Mouse (Mus musculus) bone marrow macrophage, adult 2 months (primary cell): ENCODE results near the gene Rest. TPM values are rescaled to one million over a fixed set of nuclear protein-coding genes. Genes with fewer than 3 reads are reported as not detected.

ENCODE experiments used
- H3K27ac ChIP-seq: 2 replicates; pipeline ENCODE4 v1.5.1; 2012; ENCODE audit warnings: low read depth, low read length; ENCODE audit not compliant: insufficient read depth
- H3K4me1 ChIP-seq: 2 replicates; pipeline ENCODE4 v1.6.1; 2012; ENCODE audit warnings: low read length; ENCODE audit not compliant: control insufficient read depth, insufficient read depth
- H3K4me3 ChIP-seq: 2 replicates; pipeline ENCODE4 v1.5.1; 2012; ENCODE audit warnings: mild to moderate bottlenecking, low read length, moderate library complexity; ENCODE audit not compliant: insufficient read depth
- CTCF ChIP-seq: IDR thresholded peaks from 2 replicates; pipeline ENCODE4 v1.5.1; 2012; ENCODE audit warnings: low read depth, mild to moderate bottlenecking, low read length, moderate library complexity
- POLR2A ChIP-seq: IDR thresholded peaks from 2 replicates; pipeline ENCODE4 v1.6.1; 2012; ENCODE audit warnings: mild to moderate bottlenecking, low read depth, low read length, borderline replicate concordance
- polyA plus RNA-seq: library from polyadenylated mRNA; stranded (reverse); fragments of >200 nt; gene quantifications from 2 replicates; pipeline ENCODE4 v1.2.4, GENCODE M21; 2012; ENCODE audit not compliant: missing spikeins, insufficient read depth, insufficient read length

Rest gene
- polyA plus RNA-seq, 1 experiment, result 16.6 TPM

DNA sequence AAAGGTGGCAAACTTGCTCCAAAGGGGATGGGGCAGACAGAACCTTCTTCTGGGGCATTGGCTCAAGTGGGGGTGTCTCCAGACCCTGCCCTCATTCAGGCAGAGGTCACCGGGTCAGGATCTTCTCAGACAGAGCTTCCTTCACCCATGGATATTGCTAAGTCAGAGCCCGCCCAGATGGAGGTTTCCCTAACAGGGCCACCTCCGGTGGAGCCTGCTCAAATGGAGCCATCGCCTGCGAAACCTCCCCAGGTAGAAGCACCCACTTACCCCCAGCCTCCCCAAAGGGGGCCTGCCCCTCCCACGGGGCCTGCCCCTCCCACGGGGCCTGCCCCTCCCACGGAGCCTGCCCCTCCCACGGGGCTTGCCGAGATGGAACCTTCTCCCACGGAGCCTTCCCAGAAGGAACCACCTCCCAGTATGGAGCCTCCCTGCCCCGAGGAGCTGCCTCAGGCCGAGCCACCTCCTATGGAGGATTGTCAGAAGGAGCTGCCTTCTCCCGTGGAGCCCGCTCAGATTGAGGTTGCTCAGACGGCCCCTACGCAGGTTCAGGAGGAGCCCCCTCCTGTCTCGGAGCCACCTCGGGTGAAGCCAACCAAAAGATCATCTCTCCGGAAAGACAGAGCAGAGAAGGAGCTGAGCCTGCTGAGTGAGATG, 16.4 kb downstream of the Rest start:
- Histone ChIP-seq H3K4me3 (no peak overlapping the region), H3K4me1 (peaks cover 6% of the 10 kb centered on the region), H3K27ac (no peak overlapping the region)
- TF ChIP-seq POLR2A (no peak), CTCF (no peak)

DNA sequence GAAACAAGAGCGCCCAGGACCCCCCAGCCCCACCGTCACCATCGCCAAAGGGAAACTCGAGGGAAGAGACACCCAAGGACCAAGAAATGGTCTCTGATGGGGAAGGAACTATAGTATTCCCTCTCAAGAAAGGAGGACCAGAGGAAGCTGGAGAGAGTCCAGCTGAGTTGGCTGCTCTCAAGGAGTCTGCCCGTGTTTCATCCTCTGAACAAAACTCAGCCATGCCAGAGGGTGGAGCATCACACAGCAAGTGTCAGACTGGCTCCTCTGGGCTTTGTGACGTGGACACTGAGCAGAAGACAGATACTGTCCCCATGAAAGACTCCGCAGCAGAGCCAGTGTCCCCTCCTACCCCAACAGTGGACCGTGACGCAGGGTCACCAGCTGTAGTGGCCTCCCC, 17.0 kb downstream of the Rest start:
- no peak for TF ChIP-seq CTCF
- no peak for TF ChIP-seq POLR2A
- H3K27ac ChIP-seq, result no peak overlapping the region
- no peak overlapping the region for H3K4me3 ChIP-seq
- peaks cover 11% of the 10 kb centered on the region for H3K4me1 ChIP-seq

DNA sequence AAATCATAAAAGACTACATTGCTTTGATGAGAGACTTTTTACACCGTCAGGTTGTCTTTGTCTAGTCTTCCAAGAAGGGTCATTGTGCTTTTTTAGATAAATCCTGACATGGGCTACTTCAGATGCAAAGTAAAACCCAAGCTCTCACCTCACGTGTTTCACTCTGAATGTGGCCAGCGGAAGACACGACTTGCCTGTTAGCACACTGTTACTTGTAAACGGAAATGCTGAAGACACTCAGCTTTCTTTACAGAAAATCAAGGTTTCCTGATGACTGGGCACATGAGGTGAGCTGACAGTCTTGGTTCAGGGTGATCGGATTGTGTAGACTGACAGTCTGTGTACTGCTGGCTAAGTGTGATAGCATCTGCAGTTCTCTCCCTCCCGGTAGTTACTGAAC, 20.4 kb downstream of the Rest start:
- H3K4me1 ChIP-seq, result peaks cover 27% of the 10 kb centered on the region
- TF ChIP-seq POLR2A (no peak), CTCF (no peak)
- H3K27ac ChIP-seq, result no peak overlapping the region
- no peak overlapping the region for H3K4me3 ChIP-seq

DNA sequence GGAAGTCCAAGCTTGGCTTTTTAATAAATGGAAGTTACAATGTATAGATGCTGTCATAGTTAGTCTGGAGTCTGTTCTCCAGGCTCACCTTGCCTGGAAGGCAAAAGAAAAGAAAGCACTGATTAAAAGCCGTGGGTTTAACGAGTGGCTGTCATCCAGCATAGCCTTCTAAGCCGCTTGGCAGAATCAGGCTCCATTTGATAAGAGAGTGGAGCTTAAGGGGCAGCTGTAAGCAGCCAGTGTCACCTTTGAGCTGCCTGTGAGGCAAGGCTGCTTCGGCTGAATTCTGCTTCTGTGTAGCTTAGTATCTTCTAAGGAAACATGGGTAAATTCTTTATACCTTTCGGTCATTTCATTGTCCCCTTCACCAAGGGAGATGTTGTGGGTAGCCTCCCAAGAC, 21.6 kb downstream of the Rest start:
- Histone ChIP-seq H3K4me3 (no peak overlapping the region), H3K27ac (peak overlapping the region; percentile 60), H3K4me1 (peaks cover 27% of the 10 kb centered on the region)
- no peak for TF ChIP-seq POLR2A
- TF ChIP-seq CTCF, result no peak

DNA sequence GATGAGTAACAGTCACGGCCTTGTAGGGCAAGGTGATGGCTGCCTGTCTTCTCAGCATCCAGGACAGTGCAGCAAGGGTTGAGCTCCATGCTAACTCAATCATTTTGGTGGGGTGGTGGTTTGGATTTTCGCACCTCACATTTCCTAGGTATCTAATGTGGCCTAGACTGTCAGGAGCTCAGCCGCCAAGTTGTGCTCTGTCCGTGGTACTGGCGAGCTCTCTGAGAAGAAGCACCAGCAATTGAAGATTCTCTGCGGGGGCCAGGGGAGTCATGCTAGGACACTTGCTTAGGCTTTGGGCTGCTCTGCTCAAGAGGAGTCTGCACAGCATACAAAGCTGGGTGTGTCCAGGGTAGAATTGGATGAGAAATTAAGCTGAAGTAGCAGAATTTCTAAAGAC, 22.6 kb downstream of the Rest start:
- TF ChIP-seq POLR2A (no peak), CTCF (no peak)
- H3K4me1 ChIP-seq, result peaks cover 30% of the 10 kb centered on the region
- H3K27ac ChIP-seq, result no peak overlapping the region
- no peak overlapping the region for H3K4me3 ChIP-seq

DNA sequence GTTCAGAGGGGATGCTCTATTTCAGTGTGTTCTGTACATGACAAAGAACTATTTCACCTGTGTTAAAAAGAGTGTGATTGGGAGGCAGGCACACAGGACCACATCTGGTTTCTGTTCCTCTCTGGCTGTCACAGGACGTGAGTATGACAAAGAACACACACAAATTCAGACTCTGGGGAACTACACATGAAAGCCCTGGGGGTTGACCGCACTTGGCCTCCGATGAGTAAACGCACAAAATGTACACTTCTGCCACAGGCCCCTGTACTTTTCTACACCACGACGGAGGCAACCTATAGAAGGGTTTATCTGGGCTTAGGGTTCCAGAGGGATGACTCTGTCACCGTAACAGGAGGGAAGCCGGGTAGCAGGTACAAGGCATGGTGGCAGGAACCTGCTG, 24.4 kb downstream of the Rest start:
- H3K4me1 ChIP-seq, result peaks cover 46% of the 10 kb centered on the region
- no peak overlapping the region for H3K4me3 ChIP-seq
- TF ChIP-seq CTCF, result no peak
- TF ChIP-seq POLR2A, result no peak
- no peak overlapping the region for H3K27ac ChIP-seq

DNA sequence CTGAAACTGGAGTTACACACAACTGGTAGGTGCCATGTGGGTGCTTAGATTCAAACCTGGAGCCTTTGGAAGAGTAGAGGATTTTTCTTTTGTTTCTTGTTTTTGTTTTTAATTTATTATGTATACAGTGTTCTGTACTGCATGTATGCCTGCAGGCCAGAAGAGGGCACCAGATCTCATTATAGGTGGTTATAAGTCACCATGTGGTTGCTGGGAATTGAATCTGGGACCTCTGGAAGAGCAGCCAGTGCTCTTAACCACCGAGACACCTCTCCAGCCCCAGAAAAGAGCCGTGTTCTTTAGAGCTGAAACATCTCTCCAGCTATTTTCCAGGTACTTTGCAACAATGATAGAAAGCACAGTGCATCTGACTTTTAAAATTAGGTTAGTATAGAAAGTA, 25.3 kb downstream of the Rest start:
- peaks cover 47% of the 10 kb centered on the region for H3K4me1 ChIP-seq
- TF ChIP-seq POLR2A (no peak), CTCF (no peak)
- H3K27ac ChIP-seq, result no peak overlapping the region
- no peak overlapping the region for H3K4me3 ChIP-seq

DNA sequence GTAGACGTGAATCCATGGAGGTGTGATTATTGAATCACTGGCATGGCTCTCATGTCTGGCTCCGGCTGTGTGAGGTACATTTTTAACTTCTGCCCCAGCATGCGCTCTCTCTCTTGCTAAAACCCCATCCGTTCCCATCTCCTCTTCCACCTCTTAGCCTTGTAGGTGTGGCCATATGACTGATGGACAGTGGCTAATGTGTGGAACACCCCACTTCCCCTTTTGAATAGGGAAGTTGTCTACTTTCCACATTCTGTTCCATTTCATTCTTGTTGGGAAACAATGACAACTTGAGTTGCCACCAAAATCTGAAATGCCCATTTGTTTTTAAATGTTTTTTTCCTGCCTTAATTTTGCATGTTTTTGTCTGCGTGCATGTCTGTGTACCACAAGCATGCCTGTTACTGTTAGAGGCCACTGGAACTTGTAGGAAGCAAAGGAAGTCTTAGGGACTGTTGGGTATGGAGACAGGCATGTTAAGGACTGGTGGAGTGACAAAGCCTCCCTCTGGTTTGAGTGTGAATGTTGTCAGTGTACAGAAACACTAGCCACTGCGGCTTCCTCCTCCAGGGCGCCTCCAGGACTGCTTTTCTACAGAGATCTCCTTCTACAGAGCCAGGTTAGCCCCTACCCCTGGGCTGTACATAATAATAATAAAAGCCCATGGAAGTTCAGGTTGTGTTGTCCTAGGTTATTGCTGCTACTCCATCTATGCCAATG, 27.7 kb downstream of the Rest start:
- Histone ChIP-seq H3K4me3 (no peak overlapping the region), H3K27ac (peak overlapping the region; percentile 81), H3K4me1 (peaks cover 29% of the 10 kb centered on the region)
- TF ChIP-seq POLR2A (no peak), CTCF (no peak)

DNA sequence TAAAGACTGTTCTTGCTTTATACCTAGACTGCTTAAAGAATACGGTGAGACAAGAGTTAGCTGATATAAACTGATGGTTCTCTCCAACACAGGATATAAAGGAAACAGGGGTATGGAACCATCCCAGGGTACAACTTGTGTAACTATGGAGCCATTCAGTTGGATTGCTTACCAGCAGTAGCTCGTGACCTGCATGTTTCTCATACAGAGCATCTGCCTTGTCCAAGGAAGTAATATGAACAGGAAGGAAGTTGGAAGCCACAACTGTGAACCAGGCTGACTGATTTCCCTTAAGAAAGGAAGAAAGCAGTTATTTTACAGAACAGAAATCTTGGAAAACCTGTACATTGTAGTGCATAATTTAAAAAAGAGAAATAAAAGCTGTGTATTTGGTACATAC, 34.2 kb downstream of the Rest start:
- Histone ChIP-seq H3K27ac (peak overlapping the region; percentile 62), H3K4me1 (peaks cover 13% of the 10 kb centered on the region), H3K4me3 (no peak overlapping the region)
- TF ChIP-seq POLR2A, result no peak
- no peak for TF ChIP-seq CTCF

DNA sequence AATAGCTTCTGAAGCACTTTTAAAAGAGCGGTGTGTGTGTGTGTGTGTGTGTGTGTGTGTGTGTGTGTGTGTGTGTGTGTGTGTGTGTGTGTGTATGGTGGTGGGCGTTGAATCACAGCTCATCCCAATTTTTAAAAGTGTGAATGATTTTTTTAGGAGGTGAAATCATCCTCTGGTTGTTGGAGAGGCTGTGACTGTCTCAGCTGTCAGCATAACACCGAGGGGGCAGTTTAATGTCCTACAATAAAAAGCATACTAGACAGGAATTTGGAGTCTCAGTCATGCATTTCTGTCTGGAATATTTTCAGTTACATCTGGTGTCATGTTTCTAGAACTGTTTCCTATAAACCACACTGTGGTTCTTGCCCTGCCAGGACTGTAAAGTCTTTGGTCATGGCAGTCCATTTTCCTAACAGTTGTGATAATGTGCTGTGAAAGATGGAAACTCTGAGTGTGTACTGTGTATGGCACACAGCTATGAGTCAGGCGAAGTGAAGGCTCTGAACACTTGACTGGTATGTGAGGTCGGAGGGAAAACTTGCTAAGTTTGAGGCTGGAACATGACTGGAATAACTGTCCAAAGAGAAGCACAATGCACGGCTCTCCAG, 36.1 kb downstream of the Rest start:
- peaks cover 10% of the 10 kb centered on the region for H3K4me1 ChIP-seq
- H3K4me3 ChIP-seq, result no peak overlapping the region
- no peak for TF ChIP-seq POLR2A
- no peak for TF ChIP-seq CTCF
- no peak overlapping the region for H3K27ac ChIP-seq
